Mouse (Mus musculus) forebrain, embryonic 16.5 days (tissue): ENCODE results near the gene Paxbp1. TPM values are rescaled to one million over a fixed set of nuclear protein-coding genes. Genes with fewer than 3 reads are reported as not detected.
A peak's percentile ranks its signal among the peaks of the same experiment; 100 is the strongest.

Source experiments
- ATAC-seq: fragments of 200-750 bp; cut with Nextera tagmentation; 2 replicates; pipeline ENCODE4 v1.8.0; 2017; ENCODE audit warnings: mild to moderate bottlenecking, moderate library complexity
- H3K27ac ChIP-seq: fragments of 300-500 bp; sonication (generic); 2 replicates; pipeline ENCODE4 v1.5.1; 2014; ENCODE audit warnings: low read length, control low read depth
- H3K27me3 ChIP-seq: fragments of 300-500 bp; sonication (generic); replicated peaks from 2 replicates; pipeline ENCODE4 v1.6.1; 2014; ENCODE audit warnings: low read length; ENCODE audit not compliant: control insufficient read depth, insufficient read depth
- H3K36me3 ChIP-seq: fragments of 300-500 bp; sonication (generic); 2 replicates; pipeline ENCODE4 v1.6.1; 2014; ENCODE audit not compliant: control insufficient read depth, insufficient read depth
- H3K4me1 ChIP-seq: fragments of 300-500 bp; sonication (generic); replicated peaks from 2 replicates; pipeline ENCODE4 v1.6.1; 2014; ENCODE audit warnings: low read length; ENCODE audit not compliant: control insufficient read depth, insufficient read depth
- H3K4me2 ChIP-seq: fragments of 300-500 bp; sonication (generic); 2 replicates; pipeline ENCODE4 v1.6.1; 2014; ENCODE audit warnings: mild to moderate bottlenecking, low read length, control low read depth
- H3K4me3 ChIP-seq: fragments of 300-500 bp; sonication (generic); replicated peaks from 2 replicates; pipeline ENCODE4 v1.5.1; 2014; ENCODE audit warnings: mild to moderate bottlenecking, low read length, control low read depth
- H3K9ac ChIP-seq: fragments of 300-500 bp; sonication (generic); replicated peaks from 2 replicates; pipeline ENCODE4 v1.6.1; 2014; ENCODE audit warnings: low read depth, low read length, control low read depth
- H3K9me3 ChIP-seq: fragments of 300-500 bp; sonication (generic); 2 replicates; pipeline ENCODE4 v1.6.1; 2016; ENCODE audit warnings: low read length; ENCODE audit not compliant: control insufficient read depth
- WGBS: fragments of 180-500 bp; shearing (Covaris S2); extraction: QIAGEN DNeasy Blood & Tissue Kit; methylation state at CpG from one replicate; pipeline ENCODE4 v1.1.7; 2014; 5-methylcytosine and 5-hydroxymethylcytosine counted together
- polyA plus RNA-seq: library from polyadenylated mRNA; unstranded; fragments of >200 nt; fragmentation: Nextera tagmentation; extraction: Ambion mirVana; gene quantifications from 2 replicates; pipeline ENCODE4 v1.2.1, GENCODE M21; 2015

Paxbp1 gene
- polyA plus RNA-seq, 1 experiment from 2014 or later: 96.0 TPM

DNA sequence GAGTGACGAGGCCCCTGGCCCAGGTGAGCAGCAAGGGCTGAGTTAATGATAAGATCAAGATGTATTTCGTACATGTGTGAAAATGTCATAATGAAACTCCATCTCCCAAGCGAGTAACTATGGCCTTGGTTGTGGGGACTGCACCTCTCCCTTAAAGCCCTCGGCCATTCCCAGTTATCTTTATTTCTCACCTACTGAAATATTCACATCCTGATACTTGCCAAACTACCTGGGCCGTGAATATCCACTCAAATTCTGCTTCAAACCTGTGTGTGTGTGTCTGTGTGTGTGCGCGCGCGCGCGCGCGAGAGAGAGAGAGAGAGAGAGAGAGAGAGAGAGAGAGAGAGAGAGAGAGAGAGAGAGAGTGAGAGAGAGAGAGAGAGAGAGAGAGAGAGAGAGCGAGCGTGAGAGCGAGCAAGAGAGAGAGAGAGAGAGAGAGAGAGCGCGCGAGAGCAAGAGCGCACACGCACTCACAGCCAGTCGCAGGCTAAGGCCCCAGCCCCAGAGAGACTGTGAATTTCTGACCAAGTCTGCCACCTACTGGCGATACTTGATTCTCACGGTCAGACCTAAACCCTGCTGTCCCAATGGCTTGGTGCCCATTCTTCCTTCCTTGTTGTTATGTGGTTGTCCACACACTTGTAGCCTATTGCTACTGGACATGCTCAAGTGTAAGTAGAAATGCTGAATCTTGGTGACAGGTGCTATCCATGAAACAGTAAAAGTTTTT is 29.0 kb upstream of the Paxbp1 start:
- 35% methylated on average over 21 of the region's 24 CpGs for WGBS

DNA sequence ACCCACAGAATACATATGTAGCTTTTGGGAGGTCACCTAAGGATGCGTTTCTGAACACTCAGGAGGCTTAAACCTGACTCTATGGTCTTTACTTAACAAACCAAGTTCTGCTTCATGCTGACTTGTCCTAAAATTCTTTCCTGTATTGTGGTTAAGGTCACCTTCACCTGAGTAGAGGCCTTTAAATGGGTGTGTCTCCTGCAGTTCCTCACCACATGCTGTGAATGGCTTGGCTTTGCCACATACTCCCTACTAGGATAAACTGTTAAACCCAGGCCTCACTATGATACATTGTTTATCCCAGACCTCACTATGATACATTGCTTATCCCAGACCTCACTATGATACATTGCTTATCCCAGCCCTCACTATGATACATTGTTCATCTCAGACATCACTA is 27.9 kb upstream of the Paxbp1 start:
- no peak overlapping the region for H3K4me2 ChIP-seq
- no peaks in the 10 kb centered on the region for H3K36me3 ChIP-seq
- H3K4me3 ChIP-seq: no peak overlapping the region
- no peak overlapping the region for H3K9ac ChIP-seq
- ATAC-seq: no peak
- WGBS: 100% methylated on average over 1 of the region's 1 CpGs
- H3K27me3 ChIP-seq: no peaks in the 10 kb centered on the region
- H3K27ac ChIP-seq: no peak overlapping the region
- H3K9me3 ChIP-seq: no peaks in the 10 kb centered on the region
- no peaks in the 10 kb centered on the region; the same call in 1 of the 2 replicates for H3K4me1 ChIP-seq

More for the DNA sequence above, 29.0 kb upstream of the Paxbp1 start:
- H3K9ac ChIP-seq: no peak overlapping the region
- ATAC-seq: peak; percentile 98
- no peaks in the 10 kb centered on the region for H3K27me3 ChIP-seq
- no peak overlapping the region; the same call in 1 of the 2 replicates for H3K4me3 ChIP-seq
- no peaks in the 10 kb centered on the region for H3K9me3 ChIP-seq
- H3K4me2 ChIP-seq: peak overlapping the region; percentile 26
- H3K4me1 ChIP-seq: no peaks in the 10 kb centered on the region; the same call in 1 of the 2 replicates
- no peak overlapping the region for H3K27ac ChIP-seq
- no peaks in the 10 kb centered on the region for H3K36me3 ChIP-seq

DNA sequence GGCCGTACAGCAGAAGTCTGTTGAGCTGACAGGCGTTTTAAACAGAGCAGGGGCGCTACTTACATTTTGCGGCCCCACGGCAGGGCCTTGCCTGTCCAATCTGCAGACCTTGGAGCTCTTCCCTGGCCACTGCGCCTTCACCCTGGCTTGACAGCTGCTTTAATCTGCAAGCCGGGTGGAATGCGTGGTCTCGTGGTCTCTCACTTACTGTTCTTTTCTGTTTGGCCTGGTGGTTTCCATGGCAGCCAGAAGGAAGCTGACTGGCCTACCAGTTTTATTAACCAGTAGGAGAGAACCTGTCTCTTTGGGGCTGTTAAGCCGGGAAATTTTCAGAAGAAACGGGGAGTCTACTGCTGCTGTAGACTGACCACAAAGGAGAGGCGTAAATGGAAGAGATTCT is 24.6 kb upstream of the Paxbp1 start:
- peak; percentile 62 for ATAC-seq
- no peak overlapping the region for H3K27ac ChIP-seq

DNA sequence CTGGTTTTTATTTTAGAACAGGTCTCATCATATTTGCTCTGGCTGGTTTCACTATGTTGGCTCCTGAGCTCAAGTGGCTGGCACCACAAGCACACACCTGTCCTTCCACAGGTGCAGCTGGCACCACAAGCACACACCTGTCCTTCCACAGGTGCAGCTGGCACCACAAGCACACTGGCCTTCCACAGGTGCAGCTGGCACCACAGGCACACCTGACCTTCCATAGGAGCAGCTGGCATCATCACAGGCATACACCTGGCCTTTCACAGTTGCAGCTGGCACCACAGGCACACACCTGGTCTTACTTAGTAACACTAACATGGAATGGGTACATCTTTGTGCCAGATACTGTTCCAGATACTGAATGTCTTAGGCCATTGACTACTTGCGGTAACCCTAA is 22.8 kb upstream of the Paxbp1 start:
- no peak overlapping the region for H3K9ac ChIP-seq
- no peak overlapping the region for H3K4me2 ChIP-seq
- no peaks in the 10 kb centered on the region; the same call in 1 of the 2 replicates for H3K4me1 ChIP-seq
- H3K27me3 ChIP-seq: no peaks in the 10 kb centered on the region
- no peak overlapping the region for H3K4me3 ChIP-seq
- WGBS: 97% methylated on average over 1 of the region's 1 CpGs
- H3K27ac ChIP-seq: no peak overlapping the region
- no peaks in the 10 kb centered on the region for H3K36me3 ChIP-seq
- no peak for ATAC-seq
- H3K9me3 ChIP-seq: no peaks in the 10 kb centered on the region

More for the DNA sequence above, 24.6 kb upstream of the Paxbp1 start:
- Histone ChIP-seq H3K9me3 (no peaks in the 10 kb centered on the region), H3K36me3 (no peaks in the 10 kb centered on the region), H3K4me2 (peak overlapping the region; percentile 5), H3K27me3 (no peaks in the 10 kb centered on the region), H3K9ac (0 out of 2 replicates have a peak overlapping the region, but pooled peaks have one; percentile 8), H3K4me1 (no peaks in the 10 kb centered on the region; the same call in 1 of the 2 replicates), H3K4me3 (no peak overlapping the region)
- 19% methylated on average over 12 of the region's 12 CpGs for WGBS

DNA sequence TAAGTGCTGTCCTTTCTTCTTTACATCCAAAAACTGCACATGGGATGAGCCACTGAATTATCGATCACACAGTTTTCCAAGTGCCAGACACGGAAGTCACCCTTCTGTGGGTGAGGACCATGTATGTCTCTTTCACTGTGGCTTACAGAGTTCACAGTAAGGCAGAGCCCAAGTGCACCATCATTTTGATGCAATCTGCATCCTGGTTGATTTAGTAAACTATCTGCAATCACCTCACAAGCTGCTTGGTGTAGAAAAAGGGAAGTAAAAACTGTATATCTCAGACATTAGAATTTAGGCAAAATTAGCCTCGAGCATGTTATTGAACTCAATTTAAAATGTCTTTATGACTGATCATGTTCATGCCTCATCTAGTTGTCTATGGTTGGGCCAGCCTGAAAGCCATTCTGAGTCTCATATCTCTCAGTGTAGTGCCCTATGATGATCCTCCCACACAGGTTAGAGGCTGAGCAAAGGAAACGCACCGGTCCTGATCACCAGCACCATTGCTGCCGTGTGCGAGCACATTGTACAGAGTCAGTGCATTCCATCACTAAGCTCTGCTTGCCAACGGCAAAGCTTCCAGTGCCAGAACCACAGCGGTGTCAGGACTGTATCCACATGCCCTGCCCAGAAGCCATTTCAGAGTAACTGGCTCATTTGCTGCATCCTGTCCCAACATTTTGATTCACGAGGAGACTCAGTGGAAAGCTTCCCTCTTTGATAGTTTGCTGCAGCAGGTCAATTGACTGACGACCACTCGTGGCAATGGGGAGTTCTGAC is 20.4 kb upstream of the Paxbp1 start:
- no peak overlapping the region for H3K4me3 ChIP-seq
- no peak overlapping the region for H3K27ac ChIP-seq
- H3K9me3 ChIP-seq: no peaks in the 10 kb centered on the region
- WGBS: 86% methylated on average over 12 of the region's 12 CpGs
- H3K9ac ChIP-seq: no peak overlapping the region
- H3K4me2 ChIP-seq: no peak overlapping the region
- no peaks in the 10 kb centered on the region for H3K36me3 ChIP-seq
- H3K4me1 ChIP-seq: no peaks in the 10 kb centered on the region; the same call in 1 of the 2 replicates
- no peaks in the 10 kb centered on the region for H3K27me3 ChIP-seq
- ATAC-seq: no peak

DNA sequence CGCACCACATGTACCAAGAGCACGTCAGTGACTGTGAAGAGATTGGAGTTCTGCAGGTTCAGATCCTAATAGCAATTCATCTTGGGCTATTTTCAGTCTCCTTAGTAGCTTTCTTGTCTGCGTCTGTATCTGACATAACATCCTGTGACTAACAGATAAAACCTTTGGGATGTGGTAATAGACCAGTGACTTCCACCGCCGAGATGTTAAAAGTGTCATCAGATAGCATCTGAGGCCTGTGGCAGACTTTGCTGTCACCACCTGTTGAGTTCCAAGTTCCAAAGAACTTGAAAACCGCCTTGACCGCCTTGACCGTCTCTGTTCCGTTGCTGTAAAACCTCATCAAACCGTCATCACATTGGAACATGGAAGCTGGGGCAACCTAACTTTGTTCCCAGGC is 19.4 kb upstream of the Paxbp1 start:
- whole genome bisulfite sequencing: 96% methylated on average over 10 of the region's 10 CpGs
- Histone ChIP-seq H3K4me2 (no peak overlapping the region), H3K4me3 (no peak overlapping the region), H3K9me3 (no peaks in the 10 kb centered on the region), H3K9ac (no peak overlapping the region), H3K27ac (no peak overlapping the region), H3K27me3 (no peaks in the 10 kb centered on the region), H3K36me3 (no peaks in the 10 kb centered on the region), H3K4me1 (no peaks in the 10 kb centered on the region)
- ATAC-seq: no peak

DNA sequence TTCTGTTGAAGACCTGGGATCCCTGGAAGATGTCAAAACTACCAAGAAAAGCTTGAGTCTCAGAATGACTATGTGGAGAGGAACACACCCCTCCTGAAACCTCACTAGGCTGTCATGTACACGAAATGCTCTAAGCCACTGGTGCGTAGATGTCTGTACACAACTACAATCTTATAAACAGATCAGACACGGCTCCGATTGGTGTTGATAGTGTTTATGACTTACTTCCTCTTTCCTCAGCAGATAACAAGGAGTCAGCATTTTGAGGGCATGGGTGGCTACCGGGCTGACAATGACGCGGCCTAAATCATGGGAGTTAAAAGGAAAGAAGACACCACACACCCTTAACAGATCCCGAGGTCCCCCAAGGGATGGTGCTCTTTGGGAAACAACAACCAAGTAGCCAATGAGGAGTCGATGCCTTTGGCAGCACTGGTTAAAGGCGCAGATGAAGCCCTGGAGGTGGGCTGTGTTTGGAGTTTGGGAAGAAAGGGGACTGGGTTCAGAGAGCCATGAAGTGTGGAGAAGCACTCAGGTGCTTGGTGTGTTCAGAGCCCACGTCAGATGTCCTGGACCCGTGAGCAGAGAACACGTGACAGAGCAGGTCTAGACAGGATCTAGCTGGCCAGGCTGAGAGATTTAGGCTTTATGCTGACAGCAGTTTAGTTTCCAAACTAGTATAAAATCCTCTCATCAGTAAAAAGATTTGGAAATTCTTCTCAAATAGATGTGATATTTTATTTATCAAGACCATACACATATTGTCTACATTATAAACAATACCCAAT is 17.4 kb upstream of the Paxbp1 start:
- H3K36me3 ChIP-seq: no peaks in the 10 kb centered on the region
- H3K27me3 ChIP-seq: no peaks in the 10 kb centered on the region
- no peaks in the 10 kb centered on the region for H3K9me3 ChIP-seq
- no peak overlapping the region for H3K4me3 ChIP-seq
- no peak for ATAC-seq
- no peak overlapping the region for H3K4me2 ChIP-seq
- no peak overlapping the region for H3K27ac ChIP-seq
- WGBS: 87% methylated on average over 13 of the region's 13 CpGs
- no peak overlapping the region for H3K9ac ChIP-seq
- no peaks in the 10 kb centered on the region for H3K4me1 ChIP-seq

DNA sequence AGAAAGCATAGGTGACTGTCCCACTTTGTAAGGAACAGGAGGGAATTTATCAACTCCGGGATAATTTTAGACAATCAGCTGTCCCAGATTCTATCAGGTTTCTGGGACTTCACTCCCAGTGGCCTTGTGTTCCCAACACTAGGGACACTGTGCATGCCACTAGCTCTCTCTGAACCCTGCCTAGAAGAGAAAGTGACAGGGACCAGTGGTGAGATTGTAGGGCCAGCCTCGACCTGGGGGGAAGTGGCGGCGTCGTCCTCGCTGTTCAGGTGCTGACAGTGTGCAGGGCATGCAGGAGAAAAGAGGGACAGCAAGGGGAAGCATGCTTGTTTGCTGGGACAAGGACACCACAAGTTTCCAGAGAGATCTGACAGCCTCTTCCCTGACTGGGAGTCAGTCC is 13.4 kb upstream of the Paxbp1 start:
- Histone ChIP-seq H3K4me2 (no peak overlapping the region), H3K27me3 (no peaks in the 10 kb centered on the region), H3K36me3 (no peaks in the 10 kb centered on the region), H3K27ac (no peak overlapping the region), H3K9ac (no peak overlapping the region), H3K4me1 (no peaks in the 10 kb centered on the region), H3K9me3 (no peaks in the 10 kb centered on the region), H3K4me3 (no peak overlapping the region)
- ATAC-seq: no peak
- 90% methylated on average over 6 of the region's 6 CpGs for WGBS

DNA sequence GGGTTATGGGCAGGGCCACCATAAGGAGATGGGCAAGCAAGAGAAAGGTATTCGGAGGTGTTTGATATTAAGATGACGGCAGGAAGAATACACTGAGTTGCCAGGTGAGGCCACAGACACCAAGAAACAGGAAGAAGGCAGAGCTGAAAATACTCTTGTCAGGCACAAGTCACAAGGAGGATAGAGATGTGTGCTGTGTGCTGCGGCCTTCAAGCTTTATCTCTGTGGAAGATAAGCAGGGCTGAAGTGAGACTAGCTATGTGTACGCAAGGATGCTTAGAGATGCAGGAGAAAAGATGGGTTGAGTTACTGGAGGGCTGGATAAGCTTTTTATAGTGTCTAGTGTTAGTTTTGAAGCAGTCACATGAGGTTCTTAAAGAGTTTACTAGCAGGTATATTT is 12.9 kb upstream of the Paxbp1 start:
- Histone ChIP-seq H3K9ac (no peak overlapping the region), H3K9me3 (no peaks in the 10 kb centered on the region), H3K36me3 (no peaks in the 10 kb centered on the region), H3K27me3 (no peaks in the 10 kb centered on the region), H3K4me1 (no peaks in the 10 kb centered on the region), H3K4me3 (no peak overlapping the region), H3K4me2 (no peak overlapping the region), H3K27ac (no peak overlapping the region)
- ATAC-seq: no peak
- 97% methylated on average over 4 of the region's 4 CpGs for WGBS
